Mouse (Mus musculus) cortical plate, adult 2 months (tissue): ENCODE results near the gene Zdbf2.

Experiments used
- CTCF ChIP-seq: fragments of 200-500 bp; IDR thresholded peaks from 2 replicates; pipeline ENCODE4 v1.5.1; 2011; ENCODE audit warnings: mild to moderate bottlenecking, control low read depth, low read length; ENCODE audit not compliant: insufficient read depth; ENCODE audit errors: extremely low read depth
- POLR2A ChIP-seq: fragments of 200-500 bp; IDR thresholded peaks from 2 replicates; pipeline ENCODE4 v1.6.1; 2011; ENCODE audit warnings: mild to moderate bottlenecking, low read length, control low read depth; ENCODE audit not compliant: insufficient read depth; ENCODE audit errors: extremely low read depth

DNA sequence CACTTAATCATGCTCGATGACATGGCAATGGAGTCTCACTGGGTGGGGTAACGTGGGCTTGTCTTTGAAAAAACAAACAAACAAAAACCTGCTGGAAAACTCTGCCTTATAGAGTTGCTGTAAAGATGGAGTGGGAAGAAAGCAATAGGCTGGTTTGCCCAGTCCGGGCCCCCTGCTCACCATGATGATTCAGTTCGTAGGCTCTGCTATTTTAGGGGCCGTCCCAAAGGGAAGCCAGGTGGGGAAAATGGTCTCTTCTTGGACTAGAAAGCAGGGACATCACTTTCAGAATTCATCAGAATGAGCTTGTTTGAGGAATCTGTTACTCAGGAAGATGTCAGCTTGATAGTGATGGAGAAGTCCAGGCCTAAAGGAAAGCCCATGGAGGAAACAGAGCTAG is 45.8 kb upstream of the Zdbf2 start:
- TF ChIP-seq CTCF (no peak), POLR2A (no peak)
